Mouse (Mus musculus): ENCODE results near the gene Gpbp1l1.

DNA sequence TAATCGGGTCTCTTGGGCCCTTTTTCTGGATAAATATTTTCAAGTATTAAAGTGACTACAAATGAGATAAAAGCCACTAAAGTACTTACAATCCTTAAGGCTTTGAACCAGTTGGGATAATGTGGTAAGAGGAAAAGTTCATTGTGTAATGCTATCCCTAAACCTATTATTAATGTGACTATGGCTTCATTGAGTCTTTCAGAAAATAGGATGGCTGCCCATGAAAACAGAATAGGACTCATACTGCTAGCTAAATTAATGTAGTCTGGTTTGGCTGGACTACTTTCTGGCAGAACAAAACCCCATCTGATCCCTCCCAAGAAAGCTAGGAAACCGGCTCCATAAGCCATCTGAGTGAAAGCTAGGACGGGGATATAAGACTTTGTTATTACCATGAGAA is 4.4 kb upstream of the Gpbp1l1 start:
- no peak for TF ChIP-seq GATA1 (IDR thresholded peaks at IDR 0.05; ENCODE audit: low read length)
- TF ChIP-seq TAL1 (IDR thresholded peaks at IDR 0.05; ENCODE audit: low read length) = no peak

Measured in erythroblast, embryonic 14.5 days (primary cell).